8 mouse cellular contexts compared by ENCODE assay signal in the genomic region with DNA sequence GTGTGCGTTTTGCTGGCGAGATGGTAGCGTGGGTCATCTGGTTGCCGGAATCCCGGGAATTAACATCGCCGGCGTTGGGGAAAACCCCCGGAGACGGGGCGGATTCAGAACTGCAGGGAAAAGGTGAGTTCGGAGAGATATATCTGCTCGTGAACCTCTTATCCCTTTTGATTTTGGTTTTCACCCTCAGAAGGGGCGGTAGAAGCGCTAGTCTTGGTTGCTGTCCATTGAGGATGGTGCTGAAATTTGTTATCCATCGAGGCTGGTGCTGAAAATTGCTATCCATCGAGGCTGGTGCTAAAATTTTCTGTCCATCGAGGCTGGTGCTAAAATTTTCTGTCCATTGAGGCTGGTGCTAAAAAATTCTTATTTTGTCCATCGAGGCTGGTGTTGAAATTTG. TPM values are rescaled to one million over a fixed set of nuclear protein-coding genes. Genes with fewer than 3 reads are reported as not detected.
DNase-seq lines count a peak whose midpoint lies in the region; ATAC-seq and TF ChIP-seq lines count a peak whose summit lies in the region.
"Not testable (repeated sequence)": the region's sequence is repeated elsewhere in the genome, so short reads cannot be mapped to it uniquely, and the experiment has no call there.
"Had no signal": no experiment of that assay in that cellular context is flagged by ENCODE, and none has a peak within 500 bp of the region (broad histone marks: within the 10 kb centered on the region; RNA-seq: fewer than 3 reads in every experiment).

No protein-coding gene starts in this region.

- not testable (repeated sequence) for H3K9me3 ChIP-seq in kidney, postnatal 0 days (replicated peaks; ENCODE audit: low read length)

- H3K27me3 ChIP-seq in kidney, postnatal 0 days (ENCODE audit: insufficient read depth, low read length) = not testable (repeated sequence)

- 42% methylated on average over 18 of the region's 19 CpGs for WGBS in kidney, postnatal 0 days

- not testable (repeated sequence) for H3K36me3 ChIP-seq in kidney, postnatal 0 days (ENCODE audit: insufficient read depth, low read length)

- not testable (repeated sequence) for TF ChIP-seq CTCF in kidney, postnatal 0 days (IDR thresholded peaks at IDR 0.05; ENCODE audit: low read depth)

- not testable (repeated sequence) for H3K4me3 ChIP-seq in kidney, postnatal 0 days (replicated peaks; ENCODE audit: low read depth, low read length)

- not testable (repeated sequence) for H3K4me1 ChIP-seq in kidney, postnatal 0 days (replicated peaks; ENCODE audit: insufficient read depth, low read length)

- not testable (repeated sequence) for ATAC-seq in kidney, postnatal 0 days (replicated peaks; ENCODE audit: low FRiP score, low read depth)

- not testable (repeated sequence) for H3K9ac ChIP-seq in kidney, postnatal 0 days (ENCODE audit: low read depth, low read length)

- not testable (repeated sequence) for H3K4me2 ChIP-seq in kidney, postnatal 0 days (ENCODE audit: low read length)

- peak; percentile 39 for DNase-seq in ES-CJ7 (ENCODE audit: low read depth, low spot score)
- DNase-seq in adipocyte (ENCODE audit: low spot score) = peak; percentile 12
- DNase-seq in embryo, embryonic 11 days = peak; percentile 33
- peak; percentile 7 for DNase-seq in gastrocnemius, postnatal 10 days
- DNase-seq in kidney, postnatal 0 days (ENCODE audit: low spot score) = peak; percentile 15
- DNase-seq in lung, postnatal 10 days = peak; percentile 8
- DNase-seq in testis, postnatal 14 days (ENCODE audit: low spot score) = peak; percentile 14

- H3K27ac ChIP-seq in kidney, postnatal 0 days = not testable (repeated sequence)

RNA-seq across cellular contexts. Expression of gene Zfp820, which starts 44.2 kb away (rescaled TPM):
- 1 to 10 TPM; 1.8 to 1.9 TPM for total RNA-seq in gastrocnemius, postnatal 10 days (2021)
- polyA plus RNA-seq in kidney, postnatal 0 days (2015; fragmentation: Nextera tagmentation; extraction: Ambion mirVana) = 5.3 and 5.8 TPM in 2 replicates
- polyA plus RNA-seq: G1E had no signal
